Mouse (Mus musculus): ENCODE results near the gene Mrpl49. TPM values are rescaled to one million over a fixed set of nuclear protein-coding genes. Genes with fewer than 3 reads are reported as not detected.

Gene Mrpl49
- polyA plus RNA-seq, 1 experiment from 2014 or later, result 80.2 TPM

GRCm38 (mm10) chr19:6067011-6067723 is 9.6 kb upstream of the Mrpl49 start:
- Histone ChIP-seq H3K36me3 (ENCODE audit: insufficient read depth) (peaks cover 29% of the 10 kb centered on the region), H3K4me1 (ENCODE audit: insufficient read depth) (peaks cover 16% of the 10 kb centered on the region; the same call in 1 of the 2 replicates), H3K4me3 (ENCODE audit: low read depth, low read length) (peak overlapping the region; percentile 41), H3K27me3 (ENCODE audit: insufficient read depth, low read length) (no peaks in the 10 kb centered on the region), H3K4me2 (peak overlapping the region; percentile 89), H3K9ac (peak overlapping the region; percentile 35), H3K27ac (ENCODE audit: low read depth) (peak overlapping the region; percentile 61; the same call in 1 of the 2 replicates), H3K9me3 (ENCODE audit: low read depth, low read length) (no peaks in the 10 kb centered on the region)
- ATAC-seq (ENCODE audit: insufficient read depth), result peak; percentile 48
- DNase-seq, result peak; percentile 87
- under 1% methylated on average over 30 of the region's 30 CpGs for WGBS
- TF ChIP-seq CTCF (IDR thresholded peaks at IDR 0.05; ENCODE audit: low read depth), result peak; percentile 87

GRCm38 (mm10) chr19:6066571-6066970 is 9.0 kb upstream of the Mrpl49 start:
- Histone ChIP-seq H3K4me2 (peak overlapping the region; percentile 89), H3K27me3 (ENCODE audit: insufficient read depth, low read length) (no peaks in the 10 kb centered on the region), H3K4me1 (ENCODE audit: insufficient read depth) (peaks cover 19% of the 10 kb centered on the region; the same call in 1 of the 2 replicates), H3K9me3 (ENCODE audit: low read depth, low read length) (no peaks in the 10 kb centered on the region), H3K27ac (ENCODE audit: low read depth) (no peak overlapping the region), H3K4me3 (ENCODE audit: low read depth, low read length) (peak overlapping the region; percentile 41), H3K36me3 (ENCODE audit: insufficient read depth) (peaks cover 29% of the 10 kb centered on the region), H3K9ac (peak overlapping the region; percentile 35; the same call in 1 of the 2 replicates)
- WGBS, result 28% methylated on average over 5 of the region's 5 CpGs
- no peak for DNase-seq
- ATAC-seq (ENCODE audit: insufficient read depth), result no peak
- TF ChIP-seq CTCF (IDR thresholded peaks at IDR 0.05; ENCODE audit: low read depth), result no peak

GRCm38 (mm10) chr19:6063081-6063480 is 5.5 kb upstream of the Mrpl49 start:
- no peaks in the 10 kb centered on the region for H3K27me3 ChIP-seq (ENCODE audit: insufficient read depth, low read length)
- peak overlapping the region; percentile 90; the same call in 1 of the 2 replicates for H3K4me3 ChIP-seq (ENCODE audit: low read depth, low read length)
- no peaks in the 10 kb centered on the region for H3K9me3 ChIP-seq (ENCODE audit: low read depth, low read length)
- DNase-seq (no peak), ATAC-seq (ENCODE audit: insufficient read depth) (no peak)
- H3K4me1 ChIP-seq (ENCODE audit: insufficient read depth), result peaks cover 19% of the 10 kb centered on the region; the same call in 1 of the 2 replicates
- no peak for TF ChIP-seq CTCF (IDR thresholded peaks at IDR 0.05; ENCODE audit: low read depth)
- 91% methylated on average over 6 of the region's 6 CpGs for WGBS
- H3K9ac ChIP-seq, result no peak overlapping the region; the same call in 1 of the 2 replicates
- peak overlapping the region; percentile 100; the same call in 1 of the 2 replicates for H3K4me2 ChIP-seq
- H3K36me3 ChIP-seq (ENCODE audit: insufficient read depth), result peaks cover 14% of the 10 kb centered on the region
- H3K27ac ChIP-seq (ENCODE audit: low read depth), result no peak overlapping the region

GRCm38 (mm10) chr19:6062418-6062817 is 4.8 kb upstream of the Mrpl49 start:
- no peaks in the 10 kb centered on the region for H3K9me3 ChIP-seq (ENCODE audit: low read depth, low read length)
- no peaks in the 10 kb centered on the region for H3K27me3 ChIP-seq (ENCODE audit: insufficient read depth, low read length)
- H3K27ac ChIP-seq (ENCODE audit: low read depth), result no peak overlapping the region
- peak overlapping the region; percentile 90 for H3K4me3 ChIP-seq (ENCODE audit: low read depth, low read length)
- no peak for TF ChIP-seq CTCF (IDR thresholded peaks at IDR 0.05; ENCODE audit: low read depth)
- 43% methylated on average over 5 of the region's 5 CpGs for WGBS
- peak overlapping the region; percentile 100 for H3K4me2 ChIP-seq
- peaks cover 14% of the 10 kb centered on the region for H3K36me3 ChIP-seq (ENCODE audit: insufficient read depth)
- H3K9ac ChIP-seq, result peak overlapping the region; percentile 92
- DNase-seq (no peak), ATAC-seq (ENCODE audit: insufficient read depth) (no peak)
- H3K4me1 ChIP-seq (ENCODE audit: insufficient read depth), result peaks cover 19% of the 10 kb centered on the region; the same call in 1 of the 2 replicates

GRCm38 (mm10) chr19:6061641-6062302 is 4.2 kb upstream of the Mrpl49 start:
- TF ChIP-seq CTCF (IDR thresholded peaks at IDR 0.05; ENCODE audit: low read depth), result no peak
- H3K4me2 ChIP-seq, result peak overlapping the region; percentile 100
- under 1% methylated on average over 44 of the region's 44 CpGs for WGBS

GRCm38 (mm10) chr19:6061021-6061533 is 3.5 kb upstream of the Mrpl49 start, which contains the start of gene Znhit2:
Gene Znhit2 (plus strand): TSS chr19:6061192.
- peaks cover 14% of the 10 kb centered on the region for H3K36me3 ChIP-seq (ENCODE audit: insufficient read depth)
- TF ChIP-seq CTCF (IDR thresholded peaks at IDR 0.05; ENCODE audit: low read depth), result no peak
- H3K27ac ChIP-seq (ENCODE audit: low read depth), result peak within 1 kb of the TSS; percentile 95
- peak; percentile 75 for ATAC-seq (ENCODE audit: insufficient read depth)
- H3K4me1 ChIP-seq (ENCODE audit: insufficient read depth), result peaks cover 12% of the 10 kb centered on the region; the same call in 1 of the 2 replicates
- WGBS, result under 1% methylated on average over 58 of the region's 58 CpGs
- peak; percentile 98 for DNase-seq
- H3K27me3 ChIP-seq (ENCODE audit: insufficient read depth, low read length), result no peaks in the 10 kb centered on the region
- H3K9me3 ChIP-seq (ENCODE audit: low read depth, low read length), result no peaks in the 10 kb centered on the region
- H3K9ac ChIP-seq, result peak within 1 kb of the TSS; percentile 92
- peak within 1 kb of the TSS; percentile 100 for H3K4me2 ChIP-seq
- H3K4me3 ChIP-seq (ENCODE audit: low read depth, low read length), result peak within 1 kb of the TSS; percentile 90

More at GRCm38 (mm10) chr19:6061641-6062302, 4.2 kb upstream of the Mrpl49 start:
- peak overlapping the region; percentile 90 for H3K4me3 ChIP-seq (ENCODE audit: low read depth, low read length)
- DNase-seq (peak; percentile 62), ATAC-seq (ENCODE audit: insufficient read depth) (no peak)
- peak overlapping the region; percentile 95 for H3K27ac ChIP-seq (ENCODE audit: low read depth)
- H3K4me1 ChIP-seq (ENCODE audit: insufficient read depth), result peaks cover 14% of the 10 kb centered on the region; the same call in 1 of the 2 replicates
- H3K27me3 ChIP-seq (ENCODE audit: insufficient read depth, low read length), result no peaks in the 10 kb centered on the region
- no peaks in the 10 kb centered on the region for H3K9me3 ChIP-seq (ENCODE audit: low read depth, low read length)
- H3K9ac ChIP-seq, result peak overlapping the region; percentile 92
- H3K36me3 ChIP-seq (ENCODE audit: insufficient read depth), result peaks cover 14% of the 10 kb centered on the region
